Mouse (Mus musculus) lung, adult 2 months (tissue): ENCODE data around the gene Fam168a.

Experiments
- CTCF ChIP-seq: fragments of 200-500 bp; IDR thresholded peaks from 2 replicates; pipeline ENCODE4 v1.5.1; 2011; ENCODE audit warnings: mild to moderate bottlenecking, low read length, control low read depth; ENCODE audit not compliant: insufficient read depth
- POLR2A ChIP-seq: fragments of 200-500 bp; IDR thresholded peaks from 2 replicates; pipeline ENCODE4 v1.6.1; 2011; ENCODE audit warnings: low read depth, mild to moderate bottlenecking, control low read depth, low read length, borderline replicate concordance; ENCODE audit errors: extremely low read depth

DNA sequence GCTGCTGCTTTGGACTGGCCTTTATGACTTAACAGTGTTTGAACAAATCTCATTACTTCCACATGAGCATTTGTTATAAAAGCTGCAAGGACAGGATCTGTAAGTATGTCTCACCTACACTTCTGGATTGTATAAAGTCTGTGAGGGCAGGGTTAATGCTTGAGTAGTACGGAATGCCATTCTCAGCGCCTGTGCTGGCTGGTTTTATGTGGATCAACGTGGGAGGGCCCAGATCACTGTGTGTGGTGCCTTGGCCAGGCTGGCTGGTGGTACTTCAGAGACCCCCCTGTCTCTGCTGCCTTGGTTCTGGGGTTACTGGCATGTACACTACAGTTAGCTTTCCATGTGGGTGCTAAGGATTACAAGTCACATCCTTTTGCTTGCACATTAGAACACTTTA is 61.1 kb downstream of the Fam168a start:
- TF ChIP-seq CTCF (no peak), POLR2A (no peak)
